Mouse (Mus musculus) hindbrain, embryonic 16.5 days (tissue): ENCODE measurements at regions not wholly inside any gene's neighbourhood (a gene's known extent, or its start where the extent isn't known, plus 50 kb on each side); places are given as distances from the start of the nearest gene placed in this dataset.

ENCODE experiments used
- ATAC-seq: fragments of 200-750 bp; cut with Nextera tagmentation; 2 replicates; pipeline ENCODE4 v1.8.0; 2017; ENCODE audit warnings: moderate TSS enrichment, moderate library complexity
- H3K27ac ChIP-seq: fragments of 300-500 bp; sonication (generic); 2 replicates; pipeline ENCODE4 v1.5.1; 2014; ENCODE audit warnings: low read depth, mild to moderate bottlenecking, control low read depth, low read length, moderate library complexity
- H3K27me3 ChIP-seq: fragments of 300-500 bp; sonication (generic); replicated peaks from 2 replicates; pipeline ENCODE4 v1.6.1; 2014; ENCODE audit warnings: low read length; ENCODE audit not compliant: control insufficient read depth, insufficient read depth
- H3K36me3 ChIP-seq: fragments of 300-500 bp; sonication (generic); 2 replicates; pipeline ENCODE4 v1.6.1; 2014; ENCODE audit warnings: mild to moderate bottlenecking, low read length, moderate library complexity, mixed read lengths; ENCODE audit not compliant: control insufficient read depth, insufficient read depth
- H3K4me1 ChIP-seq: fragments of 300-500 bp; sonication (generic); 2 replicates; pipeline ENCODE4 v1.6.1; 2014; ENCODE audit warnings: low read depth, low read length; ENCODE audit not compliant: control insufficient read depth, insufficient read depth
- H3K4me2 ChIP-seq: fragments of 300-500 bp; sonication (generic); 2 replicates; pipeline ENCODE4 v1.6.1; 2014; ENCODE audit warnings: mild to moderate bottlenecking, low read length, control low read depth, moderate library complexity
- H3K4me3 ChIP-seq: fragments of 300-500 bp; sonication (generic); 2 replicates; pipeline ENCODE4 v1.5.1; 2014; ENCODE audit warnings: mild to moderate bottlenecking, low read length, control low read depth, moderate library complexity
- H3K9ac ChIP-seq: fragments of 300-500 bp; sonication (generic); 2 replicates; pipeline ENCODE4 v1.6.1; 2014; ENCODE audit warnings: low read depth, mild to moderate bottlenecking, control low read depth, low read length, moderate library complexity
- H3K9me3 ChIP-seq: fragments of 300-500 bp; sonication (generic); 2 replicates; pipeline ENCODE4 v1.6.1; 2014; ENCODE audit warnings: mild to moderate bottlenecking, low read length, moderate library complexity; ENCODE audit not compliant: control insufficient read depth
- WGBS: fragments of 180-500 bp; shearing (Covaris S2); extraction: QIAGEN DNeasy Blood & Tissue Kit; methylation state at CpG from one replicate; pipeline ENCODE4 v1.1.7; 2014; 5-methylcytosine and 5-hydroxymethylcytosine counted together

DNA sequence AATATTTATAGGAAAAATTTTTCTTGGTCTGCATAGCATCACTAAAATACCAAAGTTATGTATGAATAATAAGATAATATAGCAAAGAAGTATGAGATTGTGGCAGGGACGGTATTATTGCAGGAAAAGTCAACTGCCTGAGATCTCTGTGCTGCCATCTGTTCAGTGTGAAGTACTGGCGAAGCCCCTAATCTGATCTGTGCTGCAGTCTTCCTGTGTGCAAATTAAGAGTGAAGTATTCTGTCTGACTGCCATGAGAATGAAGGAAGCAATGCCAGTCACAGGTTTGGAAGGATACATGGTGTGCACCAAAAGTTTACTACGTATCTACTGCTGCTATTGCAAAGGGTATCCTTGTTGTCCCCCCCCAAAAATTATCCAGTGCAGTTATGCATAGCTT lies 501.5 kb downstream of the Rab28 start:
- no peak for ATAC-seq
- Histone ChIP-seq H3K9me3 (no peaks in the 10 kb centered on the region), H3K4me3 (no peak overlapping the region), H3K27ac (no peak overlapping the region), H3K4me1 (no peaks in the 10 kb centered on the region), H3K36me3 (no peaks in the 10 kb centered on the region), H3K9ac (no peak overlapping the region), H3K4me2 (no peak overlapping the region), H3K27me3 (no peaks in the 10 kb centered on the region)
- WGBS, result 90% methylated on average over 3 of the region's 3 CpGs

DNA sequence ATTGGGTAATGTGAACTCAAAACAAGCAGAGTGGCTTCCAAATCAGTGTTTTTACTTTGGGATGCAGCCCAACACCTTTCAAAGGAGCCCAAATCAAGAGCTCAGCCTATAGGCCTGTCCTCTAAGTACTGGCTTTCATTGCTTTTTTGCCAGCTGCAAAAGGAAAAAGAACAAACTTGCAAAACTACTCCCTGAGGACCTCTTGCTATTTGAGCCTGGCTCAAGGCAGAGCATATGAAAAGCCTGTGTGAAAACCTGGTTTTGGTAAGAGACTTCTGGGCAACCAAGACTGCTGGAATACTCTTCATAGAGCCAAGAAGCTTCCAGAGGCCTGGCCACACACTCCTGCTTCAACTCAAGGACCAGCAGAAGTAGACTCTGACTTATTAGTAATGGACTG lies 503.5 kb downstream of the Rab28 start:
- no peak overlapping the region for H3K4me3 ChIP-seq

DNA sequence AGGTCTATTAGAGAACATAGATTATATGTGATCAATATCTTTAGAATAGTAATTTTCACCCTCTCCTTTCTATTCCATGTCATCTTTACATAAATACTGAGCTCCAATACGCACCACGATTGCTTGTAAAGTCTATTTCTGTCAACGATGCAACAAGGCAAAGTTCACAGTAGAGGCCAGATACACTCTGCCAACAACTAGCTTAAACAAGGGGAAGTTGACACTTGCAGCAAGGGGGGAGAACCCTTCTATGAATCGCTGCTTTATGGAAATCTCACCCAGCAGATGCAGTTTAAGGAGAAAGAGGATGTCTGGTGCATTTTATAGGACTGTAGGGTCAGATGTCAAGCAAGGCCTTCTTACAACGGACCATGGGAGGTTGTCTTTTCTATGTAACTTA lies 520.8 kb downstream of the Rab28 start:
- ATAC-seq, result no peak

More for the DNA sequence above, 503.5 kb downstream of the Rab28 start:
- no peak overlapping the region for H3K27ac ChIP-seq
- no peak overlapping the region for H3K9ac ChIP-seq
- no peak overlapping the region for H3K4me2 ChIP-seq
- no peaks in the 10 kb centered on the region for H3K4me1 ChIP-seq
- no peaks in the 10 kb centered on the region for H3K27me3 ChIP-seq
- no peaks in the 10 kb centered on the region for H3K9me3 ChIP-seq
- ATAC-seq, result no peak
- no peaks in the 10 kb centered on the region for H3K36me3 ChIP-seq

DNA sequence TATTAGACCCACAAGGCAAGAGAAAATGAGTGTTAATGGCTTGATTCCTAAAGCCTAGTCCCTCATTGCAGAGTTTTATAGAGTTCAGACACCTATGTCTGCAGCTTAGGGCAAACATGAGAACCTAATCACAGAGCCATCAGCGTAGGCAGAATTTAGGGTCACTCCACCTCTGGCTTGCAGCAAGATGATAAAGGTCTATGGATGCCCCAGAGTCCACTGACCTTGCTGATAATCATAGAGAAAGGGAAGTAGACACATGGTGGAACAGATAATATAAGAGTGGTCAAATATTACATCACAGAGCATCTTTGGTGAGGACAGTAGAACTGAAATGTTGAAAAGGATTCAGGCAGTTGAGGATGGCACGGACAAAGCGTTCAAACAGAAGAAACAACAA lies 530.7 kb downstream of the Rab28 start:
- H3K4me3 ChIP-seq, result no peak overlapping the region
- H3K36me3 ChIP-seq, result no peaks in the 10 kb centered on the region
- 93% methylated on average over 3 of the region's 3 CpGs for WGBS
- no peak overlapping the region for H3K27ac ChIP-seq
- H3K4me2 ChIP-seq, result no peak overlapping the region
- no peaks in the 10 kb centered on the region for H3K27me3 ChIP-seq
- H3K9ac ChIP-seq, result no peak overlapping the region
- ATAC-seq, result no peak
- H3K9me3 ChIP-seq, result no peaks in the 10 kb centered on the region
- H3K4me1 ChIP-seq, result no peaks in the 10 kb centered on the region

More for the DNA sequence above, 520.8 kb downstream of the Rab28 start:
- H3K9ac ChIP-seq, result no peak overlapping the region
- H3K36me3 ChIP-seq, result no peaks in the 10 kb centered on the region
- H3K4me1 ChIP-seq, result no peaks in the 10 kb centered on the region
- no peaks in the 10 kb centered on the region for H3K27me3 ChIP-seq
- no peak overlapping the region for H3K4me2 ChIP-seq
- H3K4me3 ChIP-seq, result no peak overlapping the region
- 67% methylated on average over 5 of the region's 5 CpGs for WGBS
- no peak overlapping the region for H3K27ac ChIP-seq
- no peaks in the 10 kb centered on the region for H3K9me3 ChIP-seq

DNA sequence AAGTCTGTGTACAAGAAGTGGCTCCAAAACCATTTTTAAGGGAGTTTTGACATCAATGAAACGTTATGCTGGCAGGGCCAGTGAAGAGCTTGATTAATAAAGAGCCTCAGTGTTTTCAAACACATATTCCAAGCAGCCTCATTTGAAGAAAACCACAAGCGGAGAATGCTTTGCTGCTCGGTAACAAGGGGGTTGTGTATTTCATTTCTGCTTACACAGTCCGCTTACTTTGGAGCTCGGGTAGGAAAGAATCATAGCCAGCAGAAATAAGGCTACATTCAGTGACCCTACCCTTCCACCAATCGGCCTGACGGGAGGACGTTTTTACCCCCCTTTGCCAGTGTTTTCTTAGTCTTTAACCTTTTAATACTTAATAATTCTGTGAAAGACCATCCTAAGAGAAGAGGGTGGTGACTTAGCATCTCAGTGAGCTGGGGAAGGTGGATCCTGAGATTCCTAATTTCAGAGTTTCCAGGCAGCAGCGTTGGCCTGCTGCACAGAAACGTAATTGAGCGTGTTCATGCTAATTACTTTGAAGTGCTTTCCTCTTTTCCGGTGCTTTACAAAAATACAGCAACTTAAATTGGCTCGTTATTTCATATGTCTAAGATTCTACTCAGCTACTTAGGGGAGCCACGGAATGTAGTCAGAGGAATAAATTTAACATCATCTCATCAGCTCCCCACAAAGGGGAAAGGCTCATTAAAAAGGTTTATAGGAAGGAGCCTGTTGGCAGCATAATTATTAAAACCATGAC lies 541.9 kb downstream of the Rab28 start:
- Histone ChIP-seq H3K27ac (no peak overlapping the region), H3K9ac (no peak overlapping the region), H3K36me3 (no peaks in the 10 kb centered on the region), H3K9me3 (no peaks in the 10 kb centered on the region), H3K4me3 (no peak overlapping the region), H3K27me3 (no peaks in the 10 kb centered on the region), H3K4me1 (no peaks in the 10 kb centered on the region), H3K4me2 (peak overlapping the region; percentile 13; the same call in 1 of the 2 replicates)
- 67% methylated on average over 14 of the region's 14 CpGs for WGBS
- peak; percentile 45; the same call in 1 of the 2 replicates for ATAC-seq

DNA sequence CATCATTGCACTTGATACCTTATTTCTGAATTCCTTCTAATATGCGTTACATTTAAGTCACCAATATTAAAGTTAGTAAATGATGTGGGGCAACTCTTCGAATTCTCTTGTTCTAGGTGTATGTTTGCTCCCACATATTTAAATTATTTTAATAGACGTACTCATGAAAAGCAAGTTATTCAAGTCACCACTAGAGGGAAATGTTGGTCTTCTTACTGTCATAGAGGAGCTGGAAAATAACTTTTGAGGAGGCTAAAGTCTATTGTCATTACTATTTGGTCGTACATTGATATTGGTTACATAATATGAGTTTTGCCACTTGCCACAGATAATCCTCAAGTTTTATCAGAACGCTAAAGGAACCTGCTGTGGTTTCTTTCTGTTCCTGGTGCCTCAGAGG lies 582.9 kb downstream of the Rab28 start:
- Histone ChIP-seq H3K27ac (no peak overlapping the region), H3K4me2 (no peak overlapping the region), H3K4me1 (no peaks in the 10 kb centered on the region), H3K27me3 (no peaks in the 10 kb centered on the region), H3K4me3 (no peak overlapping the region), H3K9ac (no peak overlapping the region), H3K36me3 (no peaks in the 10 kb centered on the region), H3K9me3 (no peaks in the 10 kb centered on the region)
- WGBS, result 21% methylated on average over 5 of the region's 5 CpGs
- ATAC-seq, result 0 out of 2 replicates have a peak, but pooled peaks have one; percentile 40

DNA sequence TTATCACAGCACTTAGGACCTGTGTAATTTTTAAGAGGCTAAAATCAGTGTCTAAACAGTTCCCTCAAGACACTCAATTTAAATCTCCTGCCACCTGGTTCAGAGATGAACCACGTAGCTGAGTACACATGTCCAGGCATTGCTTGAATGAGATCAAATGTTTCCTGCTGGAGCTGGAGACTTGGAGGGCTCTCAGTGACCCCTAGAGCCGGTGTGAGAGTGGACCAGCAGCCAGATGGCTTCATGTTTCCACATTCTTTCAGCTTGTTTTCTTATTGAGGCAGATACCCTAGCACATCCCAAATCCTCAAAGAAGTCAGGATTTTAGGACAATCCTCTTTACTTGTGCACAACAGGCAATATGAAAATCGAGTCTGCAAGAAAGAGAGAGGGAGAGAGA lies 590.3 kb downstream of the Rab28 start:
- no peak for ATAC-seq
- H3K9me3 ChIP-seq, result no peaks in the 10 kb centered on the region
- H3K4me2 ChIP-seq, result no peak overlapping the region
- no peak overlapping the region for H3K27ac ChIP-seq
- H3K4me1 ChIP-seq, result no peaks in the 10 kb centered on the region
- H3K9ac ChIP-seq, result no peak overlapping the region
- no peaks in the 10 kb centered on the region for H3K27me3 ChIP-seq
- 57% methylated on average over 3 of the region's 3 CpGs for WGBS
- H3K4me3 ChIP-seq, result no peak overlapping the region
- H3K36me3 ChIP-seq, result no peaks in the 10 kb centered on the region

DNA sequence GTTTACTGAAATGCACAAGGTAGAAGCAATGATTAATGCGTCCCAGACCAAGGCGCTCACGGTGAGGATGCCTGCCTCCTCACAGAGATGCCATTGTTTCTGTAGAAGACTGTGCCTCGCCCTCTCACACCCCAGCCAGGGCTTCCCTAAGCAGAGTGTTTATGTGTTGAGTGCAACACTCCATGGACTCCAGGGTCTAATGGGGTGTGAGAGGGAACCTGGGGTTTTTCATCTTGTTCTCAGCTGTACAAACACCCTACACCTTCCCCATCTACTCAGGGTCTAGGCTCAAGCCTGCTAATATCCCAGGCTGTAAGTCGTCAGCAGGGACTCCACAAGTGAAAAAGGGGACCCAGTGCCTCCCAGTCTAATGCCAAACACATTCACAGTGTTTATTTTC lies 620.2 kb downstream of the Rab28 start:
- no peak for ATAC-seq
- Histone ChIP-seq H3K4me3 (no peak overlapping the region), H3K4me2 (no peak overlapping the region), H3K9me3 (no peaks in the 10 kb centered on the region), H3K27ac (no peak overlapping the region), H3K27me3 (no peaks in the 10 kb centered on the region), H3K36me3 (no peaks in the 10 kb centered on the region), H3K9ac (no peak overlapping the region), H3K4me1 (no peaks in the 10 kb centered on the region)
- WGBS, result 49% methylated on average over 5 of the region's 5 CpGs

DNA sequence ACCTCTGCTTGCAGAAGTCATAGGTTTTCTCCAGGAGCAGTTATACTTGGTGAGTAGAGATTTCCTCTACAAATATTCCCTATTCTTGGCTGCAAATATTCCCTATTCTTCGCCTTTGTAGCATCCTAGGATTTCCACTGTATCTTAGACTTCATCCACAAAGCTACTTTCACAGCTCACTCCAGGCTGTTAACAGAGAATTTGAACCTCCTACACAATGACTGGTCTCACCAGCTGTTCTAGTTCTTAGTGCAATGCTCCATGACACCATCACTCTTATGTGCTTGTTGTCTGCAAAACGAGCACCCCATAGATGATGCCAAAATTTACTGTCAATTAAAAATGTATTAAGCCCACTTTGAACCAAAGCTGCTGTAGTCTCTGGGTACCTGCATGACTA lies 631.5 kb downstream of the Rab28 start:
- no peaks in the 10 kb centered on the region for H3K27me3 ChIP-seq
- H3K4me1 ChIP-seq, result no peaks in the 10 kb centered on the region
- WGBS, result 78% methylated on average over 2 of the region's 2 CpGs
- no peaks in the 10 kb centered on the region for H3K9me3 ChIP-seq
- H3K36me3 ChIP-seq, result no peaks in the 10 kb centered on the region
- ATAC-seq, result no peak
- no peak overlapping the region for H3K9ac ChIP-seq
- no peak overlapping the region for H3K4me2 ChIP-seq
- no peak overlapping the region for H3K27ac ChIP-seq
- no peak overlapping the region for H3K4me3 ChIP-seq
